Mouse (Mus musculus): ENCODE results near the gene Zfp691. TPM values are rescaled to one million over a fixed set of nuclear protein-coding genes. Genes with fewer than 3 reads are reported as not detected.

Gene Zfp691
- 4.2 TPM for polyA plus RNA-seq (2014; fragmentation: Illumina TruSeq; extraction: RNeasy Lipid Tissue Mini Kit (QIAGEN cat#74804); ENCODE audit: low read depth, low replicate concordance)

GRCm38 (mm10) chr4:119173851-119174453 is at the start of gene Zfp691:
TSS of gene Zfp691 (minus strand) at chr4:119174195.

GRCm38 (mm10) chr4:119218169-119218568 is 44.2 kb upstream of the Zfp691 start, which contains the start of gene Tmem269:
TSS of gene Tmem269 (minus strand) at chr4:119218217.

GRCm38 (mm10) chr4:119194909-119195581 is 21.1 kb upstream of the Zfp691 start, which contains the start of gene Svbp:
TSS of gene Svbp (plus strand) at chr4:119195306.

GRCm38 (mm10) chr4:119189864-119190263 is 15.9 kb upstream of the Zfp691 start, which contains the start of gene Ermap:
TSS of gene Ermap (minus strand) at chr4:119190011.

Other genes with a start within 250 kb of the Zfp691 start
- gene Olfr1328, start 235.6 kb downstream of the Zfp691 start, polyA plus RNA-seq (2014; fragmentation: Illumina TruSeq; extraction: RNeasy Lipid Tissue Mini Kit (QIAGEN cat#74804); ENCODE audit: low read depth, low replicate concordance) = not detected
- gene Lao1, start 212.6 kb downstream of the Zfp691 start, polyA plus RNA-seq (2014; fragmentation: Illumina TruSeq; extraction: RNeasy Lipid Tissue Mini Kit (QIAGEN cat#74804); ENCODE audit: low read depth, low replicate concordance) = 0.21 TPM
- 15.8 TPM for gene Slc2a1, start 65.5 kb downstream of the Zfp691 start, polyA plus RNA-seq (2014; fragmentation: Illumina TruSeq; extraction: RNeasy Lipid Tissue Mini Kit (QIAGEN cat#74804); ENCODE audit: low read depth, low replicate concordance)
- 0.47 TPM for gene Ermap, start 15.8 kb upstream of the Zfp691 start, polyA plus RNA-seq (2014; fragmentation: Illumina TruSeq; extraction: RNeasy Lipid Tissue Mini Kit (QIAGEN cat#74804); ENCODE audit: low read depth, low replicate concordance)
- 29.4 TPM for gene Svbp, start 21.1 kb upstream of the Zfp691 start, polyA plus RNA-seq (2014; fragmentation: Illumina TruSeq; extraction: RNeasy Lipid Tissue Mini Kit (QIAGEN cat#74804); ENCODE audit: low read depth, low replicate concordance)
- 2.3 TPM for gene Tmem269, start 44.0 kb upstream of the Zfp691 start, polyA plus RNA-seq (2014; fragmentation: Illumina TruSeq; extraction: RNeasy Lipid Tissue Mini Kit (QIAGEN cat#74804); ENCODE audit: low read depth, low replicate concordance)
- gene AU022252, start 58.5 kb upstream of the Zfp691 start, polyA plus RNA-seq (2014; fragmentation: Illumina TruSeq; extraction: RNeasy Lipid Tissue Mini Kit (QIAGEN cat#74804); ENCODE audit: low read depth, low replicate concordance) = 10.2 TPM
- gene P3h1, start 58.7 kb upstream of the Zfp691 start, polyA plus RNA-seq (2014; fragmentation: Illumina TruSeq; extraction: RNeasy Lipid Tissue Mini Kit (QIAGEN cat#74804); ENCODE audit: low read depth, low replicate concordance) = 14.7 TPM
- 0.07 TPM for gene Cldn19, start 81.2 kb upstream of the Zfp691 start, polyA plus RNA-seq (2014; fragmentation: Illumina TruSeq; extraction: RNeasy Lipid Tissue Mini Kit (QIAGEN cat#74804); ENCODE audit: low read depth, low replicate concordance)
- gene Ybx1, start 120.4 kb upstream of the Zfp691 start, polyA plus RNA-seq (2014; fragmentation: Illumina TruSeq; extraction: RNeasy Lipid Tissue Mini Kit (QIAGEN cat#74804); ENCODE audit: low read depth, low replicate concordance) = 397 TPM
- gene Ppih, start 146.4 kb upstream of the Zfp691 start, polyA plus RNA-seq (2014; fragmentation: Illumina TruSeq; extraction: RNeasy Lipid Tissue Mini Kit (QIAGEN cat#74804); ENCODE audit: low read depth, low replicate concordance) = 20.0 TPM
- 16.1 TPM for gene Ccdc30, start 241.3 kb upstream of the Zfp691 start, polyA plus RNA-seq (2014; fragmentation: Illumina TruSeq; extraction: RNeasy Lipid Tissue Mini Kit (QIAGEN cat#74804); ENCODE audit: low read depth, low replicate concordance)
- gene Ppcs, start 248.2 kb upstream of the Zfp691 start, polyA plus RNA-seq (2014; fragmentation: Illumina TruSeq; extraction: RNeasy Lipid Tissue Mini Kit (QIAGEN cat#74804); ENCODE audit: low read depth, low replicate concordance) = 15.9 TPM
- gene Zmynd12, start 248.6 kb upstream of the Zfp691 start, polyA plus RNA-seq (2014; fragmentation: Illumina TruSeq; extraction: RNeasy Lipid Tissue Mini Kit (QIAGEN cat#74804); ENCODE audit: low read depth, low replicate concordance) = 2.6 TPM